Mouse (Mus musculus) ES-Bruce4 (cell line): Measurements from ENCODE around the gene Fgfr2.

ENCODE experiments used
- CTCF ChIP-seq: IDR thresholded peaks from one replicate; pipeline ENCODE4 v1.8.1; 2011; ENCODE audit warnings: low read depth, low read length
- EP300 ChIP-seq: IDR thresholded peaks from 2 replicates; pipeline ENCODE4 v1.6.1; 2011; ENCODE audit warnings: low read depth, low read length; ENCODE audit not compliant: insufficient read depth
- POLR2A ChIP-seq: IDR thresholded peaks from one replicate; pipeline ENCODE4 v1.8.1; 2011; ENCODE audit warnings: low read length; ENCODE audit not compliant: insufficient read depth

DNA sequence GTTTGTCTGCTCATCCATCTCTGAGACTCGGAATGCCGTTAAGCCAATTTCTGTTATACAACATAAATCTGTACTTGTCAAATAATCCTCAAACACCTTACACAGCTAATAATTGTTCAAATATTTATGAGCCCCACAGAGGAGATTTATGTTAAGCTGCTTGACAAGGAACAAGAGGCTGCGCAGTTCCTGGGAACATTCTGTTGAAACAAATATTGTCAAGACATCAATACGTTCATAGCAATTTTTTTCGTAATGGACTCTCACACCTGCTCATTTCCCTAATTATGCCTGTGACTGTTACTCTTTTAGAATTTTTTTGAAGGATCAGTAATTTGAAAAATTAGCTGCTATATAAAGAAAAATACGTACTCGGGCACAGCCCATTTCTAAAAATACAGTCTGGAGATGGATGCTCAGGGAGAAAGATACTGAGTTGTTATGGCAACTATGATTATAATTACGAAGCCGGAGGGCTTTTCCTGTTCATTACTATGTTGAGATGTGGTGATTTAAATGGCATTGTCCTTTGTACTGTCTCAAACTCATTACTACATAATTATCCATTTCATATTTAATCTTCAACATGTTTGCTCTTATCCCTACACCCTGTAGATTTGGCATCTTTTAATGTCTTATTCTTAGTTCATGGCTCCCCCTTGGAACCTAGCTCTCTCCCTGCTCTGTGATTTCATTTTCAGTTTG is 964.7 kb downstream of the Fgfr2 start:
- no peak for TF ChIP-seq CTCF
- TF ChIP-seq POLR2A = no peak
- no peak for TF ChIP-seq EP300
